Mouse (Mus musculus): ENCODE results near the gene Gm45062. TPM values are rescaled to one million over a fixed set of nuclear protein-coding genes. Genes with fewer than 3 reads are reported as not detected.

The Gm45062 gene
- polyA plus RNA-seq, 1 experiment, result 1.2 TPM

DNA sequence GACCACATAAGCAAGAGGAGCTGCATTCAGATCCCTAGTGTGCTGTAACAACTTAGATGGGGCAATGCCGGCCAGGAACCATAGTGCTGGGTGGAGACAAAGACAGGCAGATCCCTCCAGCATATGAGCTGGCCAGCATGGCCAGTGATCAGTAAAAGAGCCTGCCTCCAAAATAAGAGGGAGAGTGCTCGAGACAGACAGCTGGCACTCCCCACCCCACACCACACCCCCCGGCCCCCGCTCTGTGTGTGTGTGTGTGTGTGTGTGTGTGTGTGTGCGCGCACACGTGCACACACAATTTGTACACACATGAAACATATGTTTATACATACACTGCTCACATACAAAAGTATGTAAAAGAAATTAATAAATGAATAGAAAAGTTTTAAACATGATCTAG is 138.0 kb downstream of the Gm45062 start:
- H3K4me3 ChIP-seq (replicated peaks; ENCODE audit: extremely low read depth, low read depth, low read length), result no peak overlapping the region
- TF ChIP-seq POLR2A (IDR thresholded peaks at IDR 0.05; ENCODE audit: borderline replicate concordance, extremely low read depth, low read depth, low read length), result no peak
- TF ChIP-seq CTCF (IDR thresholded peaks at IDR 0.05; ENCODE audit: insufficient read depth, low read length), result no peak
- WGBS, result 91% methylated on average over 7 of the region's 7 CpGs
- H3K4me1 ChIP-seq (ENCODE audit: control insufficient read depth, insufficient read depth, low read length), result peaks cover 6% of the 10 kb centered on the region; the same call in 1 of the 2 replicates
- DNase-seq, result no peak

- no peak for TF ChIP-seq POLR2A (IDR thresholded peaks at IDR 0.05; ENCODE audit: borderline replicate concordance, extremely low read depth, low read depth, low read length)
- no peak for TF ChIP-seq CTCF (IDR thresholded peaks at IDR 0.05; ENCODE audit: insufficient read depth, low read length)
- Histone ChIP-seq H3K4me3 (replicated peaks; ENCODE audit: extremely low read depth, low read depth, low read length) (no peak overlapping the region), H3K4me1 (ENCODE audit: control insufficient read depth, insufficient read depth, low read length) (0 out of 2 replicates have a peak, but pooled peaks cover 2% of the 10 kb centered on the region)
- no peak for DNase-seq
- WGBS, result 70% methylated on average over 1 of the region's 1 CpGs
Observed at GRCm38 (mm10) chr6:8399710-8400109, 140.5 kb downstream of the Gm45062 start.

DNA sequence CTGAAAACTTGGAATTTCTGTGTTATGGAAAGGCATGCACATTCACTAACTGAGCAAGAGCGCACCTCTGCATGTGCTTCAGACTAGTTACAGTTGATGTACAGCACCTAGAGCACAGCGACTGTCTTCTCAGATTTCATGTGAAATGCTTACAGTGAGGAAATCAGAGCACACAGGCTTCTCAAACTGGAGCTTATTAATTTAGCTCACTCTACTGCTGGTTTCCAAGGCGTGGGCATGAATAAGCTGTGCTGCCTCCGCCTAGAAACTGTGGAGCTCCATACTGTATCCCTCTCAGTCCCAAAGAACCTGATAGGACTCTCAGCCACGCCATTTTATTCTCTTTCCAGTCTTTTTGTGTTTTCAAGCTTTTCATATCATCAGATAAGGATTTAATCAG is 143.9 kb downstream of the Gm45062 start:
- no peak for TF ChIP-seq CTCF (IDR thresholded peaks at IDR 0.05; ENCODE audit: insufficient read depth, low read length)
- no peak for TF ChIP-seq POLR2A (IDR thresholded peaks at IDR 0.05; ENCODE audit: borderline replicate concordance, extremely low read depth, low read depth, low read length)
- DNase-seq, result no peak
- WGBS, result 95% methylated on average over 5 of the region's 5 CpGs
- no peak overlapping the region for H3K4me3 ChIP-seq (replicated peaks; ENCODE audit: extremely low read depth, low read depth, low read length)
- no peaks in the 10 kb centered on the region for H3K4me1 ChIP-seq (ENCODE audit: control insufficient read depth, insufficient read depth, low read length)

GRCm38 (mm10) chr6:8405844-8406243 is 146.6 kb downstream of the Gm45062 start:
- Histone ChIP-seq H3K4me1 (ENCODE audit: control insufficient read depth, insufficient read depth, low read length) (no peaks in the 10 kb centered on the region), H3K4me3 (replicated peaks; ENCODE audit: extremely low read depth, low read depth, low read length) (no peak overlapping the region)
- TF ChIP-seq CTCF (IDR thresholded peaks at IDR 0.05; ENCODE audit: insufficient read depth, low read length), result no peak
- TF ChIP-seq POLR2A (IDR thresholded peaks at IDR 0.05; ENCODE audit: borderline replicate concordance, extremely low read depth, low read depth, low read length), result no peak
- WGBS, result 94% methylated on average over 5 of the region's 5 CpGs
- no peak for DNase-seq

GRCm38 (mm10) chr6:8408332-8408731 is 149.1 kb downstream of the Gm45062 start:
- no peak overlapping the region for H3K4me3 ChIP-seq (replicated peaks; ENCODE audit: extremely low read depth, low read depth, low read length)
- no peak for DNase-seq
- TF ChIP-seq CTCF (IDR thresholded peaks at IDR 0.05; ENCODE audit: insufficient read depth, low read length) (no peak), POLR2A (IDR thresholded peaks at IDR 0.05; ENCODE audit: borderline replicate concordance, extremely low read depth, low read depth, low read length) (no peak)
- no peaks in the 10 kb centered on the region for H3K4me1 ChIP-seq (ENCODE audit: control insufficient read depth, insufficient read depth, low read length)
- 64% methylated on average over 2 of the region's 2 CpGs for WGBS

DNA sequence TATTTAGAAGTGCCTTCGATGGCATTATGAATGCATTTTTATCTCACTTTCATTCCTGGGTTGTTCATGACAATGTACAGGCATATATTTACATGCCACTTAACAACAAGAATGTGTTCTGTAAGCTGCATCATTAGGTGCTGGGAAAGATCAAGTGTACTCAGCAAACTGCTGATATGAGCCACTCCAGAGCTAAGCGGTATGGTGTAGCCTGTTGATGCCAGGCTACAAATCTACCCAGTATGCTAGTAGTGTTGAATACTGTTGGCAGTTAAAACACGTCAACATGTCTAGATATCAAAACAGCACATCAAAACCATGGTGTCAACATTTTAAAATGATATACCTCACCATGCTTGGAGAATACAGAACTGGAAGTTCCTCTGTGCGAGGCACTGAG is 150.6 kb downstream of the Gm45062 start:
- no peak for DNase-seq
- H3K4me3 ChIP-seq (replicated peaks; ENCODE audit: extremely low read depth, low read depth, low read length), result no peak overlapping the region
- H3K4me1 ChIP-seq (ENCODE audit: control insufficient read depth, insufficient read depth, low read length), result no peaks in the 10 kb centered on the region
- TF ChIP-seq POLR2A (IDR thresholded peaks at IDR 0.05; ENCODE audit: borderline replicate concordance, extremely low read depth, low read depth, low read length) (no peak), CTCF (IDR thresholded peaks at IDR 0.05; ENCODE audit: insufficient read depth, low read length) (no peak)
- 77% methylated on average over 4 of the region's 4 CpGs for WGBS

- no peak for TF ChIP-seq CTCF (IDR thresholded peaks at IDR 0.05; ENCODE audit: insufficient read depth, low read length)
- no peak for DNase-seq
- WGBS, result 63% methylated on average over 10 of the region's 10 CpGs
- Histone ChIP-seq H3K4me1 (ENCODE audit: control insufficient read depth, insufficient read depth, low read length) (no peaks in the 10 kb centered on the region), H3K4me3 (replicated peaks; ENCODE audit: extremely low read depth, low read depth, low read length) (no peak overlapping the region)
Observed at GRCm38 (mm10) chr6:8412845-8413598, 153.8 kb downstream of the Gm45062 start.

- Histone ChIP-seq H3K4me3 (replicated peaks; ENCODE audit: extremely low read depth, low read depth, low read length) (no peak overlapping the region), H3K4me1 (ENCODE audit: control insufficient read depth, insufficient read depth, low read length) (no peaks in the 10 kb centered on the region)
- no peak for DNase-seq
- TF ChIP-seq CTCF (IDR thresholded peaks at IDR 0.05; ENCODE audit: insufficient read depth, low read length) (no peak), POLR2A (IDR thresholded peaks at IDR 0.05; ENCODE audit: borderline replicate concordance, extremely low read depth, low read depth, low read length) (no peak)
- WGBS, result 73% methylated on average over 9 of the region's 9 CpGs
Observed at GRCm38 (mm10) chr6:8414020-8414419, 154.8 kb downstream of the Gm45062 start.

DNA sequence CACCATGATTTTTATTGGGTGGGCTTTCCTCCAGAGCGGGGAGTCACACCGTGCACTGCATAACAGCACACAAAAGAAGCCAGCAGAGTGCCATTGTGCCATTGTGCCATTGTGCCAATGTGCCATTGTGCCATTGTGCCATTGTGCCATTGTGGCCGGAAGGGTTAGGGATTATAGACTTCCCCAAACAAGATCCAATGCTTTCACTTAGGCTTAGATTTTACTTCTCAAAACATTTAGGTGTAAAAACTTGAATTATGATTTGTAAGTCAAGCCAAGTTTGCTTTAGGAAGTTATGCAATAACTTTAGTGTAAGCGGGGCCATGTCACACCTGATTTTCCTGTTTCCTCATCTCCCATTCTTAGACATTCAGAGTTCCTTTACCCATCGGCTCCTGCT is 156.6 kb downstream of the Gm45062 start:
- TF ChIP-seq POLR2A (IDR thresholded peaks at IDR 0.05; ENCODE audit: borderline replicate concordance, extremely low read depth, low read depth, low read length), result no peak
- no peak for TF ChIP-seq CTCF (IDR thresholded peaks at IDR 0.05; ENCODE audit: insufficient read depth, low read length)
- no peak overlapping the region for H3K4me3 ChIP-seq (replicated peaks; ENCODE audit: extremely low read depth, low read depth, low read length)
- H3K4me1 ChIP-seq (ENCODE audit: control insufficient read depth, insufficient read depth, low read length), result no peaks in the 10 kb centered on the region
- WGBS, result 85% methylated on average over 5 of the region's 5 CpGs
- DNase-seq, result no peak

- Histone ChIP-seq H3K4me1 (ENCODE audit: control insufficient read depth, insufficient read depth, low read length) (peaks cover 4% of the 10 kb centered on the region; the same call in 1 of the 2 replicates), H3K4me3 (replicated peaks; ENCODE audit: extremely low read depth, low read depth, low read length) (no peak overlapping the region)
- TF ChIP-seq POLR2A (IDR thresholded peaks at IDR 0.05; ENCODE audit: borderline replicate concordance, extremely low read depth, low read depth, low read length) (no peak), CTCF (IDR thresholded peaks at IDR 0.05; ENCODE audit: insufficient read depth, low read length) (no peak)
- no peak for DNase-seq
- 57% methylated on average over 8 of the region's 8 CpGs for WGBS
Observed at GRCm38 (mm10) chr6:8416802-8417569, 157.7 kb downstream of the Gm45062 start.
